Mouse (Mus musculus): ENCODE results near the gene Armh2. TPM values are rescaled to one million over a fixed set of nuclear protein-coding genes. Genes with fewer than 3 reads are reported as not detected.

The Armh2 gene
- not detected in 2 replicates for polyA plus RNA-seq (2012; rRNA removed)

DNA sequence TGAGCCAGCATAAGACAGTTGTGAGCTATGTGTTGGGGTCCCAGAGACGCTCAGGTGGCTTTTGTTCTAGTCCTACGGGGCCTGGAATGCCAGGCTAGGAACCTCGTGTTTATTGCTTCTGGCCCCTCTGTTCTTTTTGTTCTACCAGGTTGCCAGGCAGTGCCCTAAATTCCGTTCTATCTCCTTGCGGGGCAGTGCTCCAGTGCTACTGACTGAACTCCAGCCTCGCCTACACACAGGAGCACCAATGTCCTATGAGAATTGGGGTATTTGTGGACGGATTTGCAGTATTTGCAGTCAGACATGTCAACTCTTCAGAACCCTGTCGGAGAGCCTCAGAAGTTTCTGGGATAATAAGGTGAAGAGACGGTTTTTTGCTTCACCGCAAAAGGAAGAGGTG is at the start of gene Armh2:
Gene Armh2 (plus strand): TSS at position 205 of the 400 bp plus-strand sequence.
- WGBS: 93% methylated on average over 10 of the region's 10 CpGs
- no peaks in the 10 kb centered on the region for H3K4me1 ChIP-seq (replicated peaks; ENCODE audit: control insufficient read depth, insufficient read depth, low read length)

DNA sequence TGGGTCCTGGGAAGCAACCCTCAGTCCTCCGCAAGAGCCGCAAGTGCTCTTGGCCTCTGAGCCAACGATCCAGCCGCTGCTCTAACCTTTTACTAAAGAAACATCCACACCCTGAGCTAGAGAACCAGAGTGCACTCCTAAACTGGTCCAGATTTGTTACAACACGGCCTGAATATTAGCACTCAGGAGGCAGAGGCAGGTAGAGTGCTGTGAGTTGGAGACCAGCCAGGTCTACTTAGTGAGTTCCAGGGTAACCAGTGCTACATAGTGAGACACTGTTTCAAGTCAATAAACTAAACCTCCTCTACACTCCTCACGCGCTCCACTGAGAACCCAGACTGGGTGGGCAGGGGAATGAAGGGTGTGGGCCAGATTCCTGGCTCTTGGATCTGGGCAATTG is 47.7 kb upstream of the Armh2 start:
- Histone ChIP-seq H3K4me1 (replicated peaks; ENCODE audit: control insufficient read depth, insufficient read depth, low read length) (peaks cover 2% of the 10 kb centered on the region; the same call in 1 of the 2 replicates), H3K27me3 (ENCODE audit: control insufficient read depth, insufficient read depth, low read length) (no peaks in the 10 kb centered on the region), H3K36me3 (ENCODE audit: control insufficient read depth, insufficient read depth, low read length) (peaks cover 34% of the 10 kb centered on the region), H3K4me3 (ENCODE audit: control insufficient read depth, insufficient read depth, low read length) (no peak overlapping the region), H3K27ac (ENCODE audit: control insufficient read depth, insufficient read depth, low read length) (no peak overlapping the region)
- 99% methylated on average over 7 of the region's 7 CpGs for WGBS
- TF ChIP-seq CTCF (IDR thresholded peaks at IDR 0.05; ENCODE audit: borderline replicate concordance, control insufficient read depth, extremely low read depth, insufficient read depth, low read length, poor library complexity): no peak
- TF ChIP-seq POLR2A (IDR thresholded peaks at IDR 0.05; ENCODE audit: control insufficient read depth, extremely low read depth, insufficient read depth, low read length, poor library complexity): no peak
- DNase-seq: no peak

More for the DNA sequence above, at the start of gene Armh2:
- H3K4me3 ChIP-seq (ENCODE audit: control insufficient read depth, insufficient read depth, low read length): no peak within 1 kb of the TSS
- H3K36me3 ChIP-seq (ENCODE audit: control insufficient read depth, insufficient read depth, low read length): no peaks in the 10 kb centered on the region
- DNase-seq: no peak
- no peaks in the 10 kb centered on the region for H3K27me3 ChIP-seq (ENCODE audit: control insufficient read depth, insufficient read depth, low read length)
- H3K27ac ChIP-seq (ENCODE audit: control insufficient read depth, insufficient read depth, low read length): no peak within 1 kb of the TSS
- TF ChIP-seq CTCF (IDR thresholded peaks at IDR 0.05; ENCODE audit: borderline replicate concordance, control insufficient read depth, extremely low read depth, insufficient read depth, low read length, poor library complexity) (no peak), POLR2A (IDR thresholded peaks at IDR 0.05; ENCODE audit: control insufficient read depth, extremely low read depth, insufficient read depth, low read length, poor library complexity) (no peak)

GRCm38 (mm10) chr13:24698746-24699145 is 42.3 kb upstream of the Armh2 start:
- Histone ChIP-seq H3K4me3 (ENCODE audit: control insufficient read depth, insufficient read depth, low read length) (no peak overlapping the region), H3K27ac (ENCODE audit: control insufficient read depth, insufficient read depth, low read length) (no peak overlapping the region), H3K4me1 (replicated peaks; ENCODE audit: control insufficient read depth, insufficient read depth, low read length) (no peaks in the 10 kb centered on the region), H3K27me3 (ENCODE audit: control insufficient read depth, insufficient read depth, low read length) (no peaks in the 10 kb centered on the region), H3K36me3 (ENCODE audit: control insufficient read depth, insufficient read depth, low read length) (peaks cover 56% of the 10 kb centered on the region)
- whole genome bisulfite sequencing: 90% methylated on average over 4 of the region's 4 CpGs
- no peak for DNase-seq
- TF ChIP-seq POLR2A (IDR thresholded peaks at IDR 0.05; ENCODE audit: control insufficient read depth, extremely low read depth, insufficient read depth, low read length, poor library complexity) (no peak), CTCF (IDR thresholded peaks at IDR 0.05; ENCODE audit: borderline replicate concordance, control insufficient read depth, extremely low read depth, insufficient read depth, low read length, poor library complexity) (no peak)

GRCm38 (mm10) chr13:24702128-24702527 is 38.9 kb upstream of the Armh2 start:
- H3K27me3 ChIP-seq (ENCODE audit: control insufficient read depth, insufficient read depth, low read length): no peaks in the 10 kb centered on the region
- 97% methylated on average over 5 of the region's 5 CpGs for WGBS
- peaks cover 32% of the 10 kb centered on the region for H3K36me3 ChIP-seq (ENCODE audit: control insufficient read depth, insufficient read depth, low read length)
- TF ChIP-seq CTCF (IDR thresholded peaks at IDR 0.05; ENCODE audit: borderline replicate concordance, control insufficient read depth, extremely low read depth, insufficient read depth, low read length, poor library complexity): no peak
- TF ChIP-seq POLR2A (IDR thresholded peaks at IDR 0.05; ENCODE audit: control insufficient read depth, extremely low read depth, insufficient read depth, low read length, poor library complexity): no peak
- H3K27ac ChIP-seq (ENCODE audit: control insufficient read depth, insufficient read depth, low read length): no peak overlapping the region
- no peak for DNase-seq
- no peaks in the 10 kb centered on the region for H3K4me1 ChIP-seq (replicated peaks; ENCODE audit: control insufficient read depth, insufficient read depth, low read length)
- H3K4me3 ChIP-seq (ENCODE audit: control insufficient read depth, insufficient read depth, low read length): no peak overlapping the region

DNA sequence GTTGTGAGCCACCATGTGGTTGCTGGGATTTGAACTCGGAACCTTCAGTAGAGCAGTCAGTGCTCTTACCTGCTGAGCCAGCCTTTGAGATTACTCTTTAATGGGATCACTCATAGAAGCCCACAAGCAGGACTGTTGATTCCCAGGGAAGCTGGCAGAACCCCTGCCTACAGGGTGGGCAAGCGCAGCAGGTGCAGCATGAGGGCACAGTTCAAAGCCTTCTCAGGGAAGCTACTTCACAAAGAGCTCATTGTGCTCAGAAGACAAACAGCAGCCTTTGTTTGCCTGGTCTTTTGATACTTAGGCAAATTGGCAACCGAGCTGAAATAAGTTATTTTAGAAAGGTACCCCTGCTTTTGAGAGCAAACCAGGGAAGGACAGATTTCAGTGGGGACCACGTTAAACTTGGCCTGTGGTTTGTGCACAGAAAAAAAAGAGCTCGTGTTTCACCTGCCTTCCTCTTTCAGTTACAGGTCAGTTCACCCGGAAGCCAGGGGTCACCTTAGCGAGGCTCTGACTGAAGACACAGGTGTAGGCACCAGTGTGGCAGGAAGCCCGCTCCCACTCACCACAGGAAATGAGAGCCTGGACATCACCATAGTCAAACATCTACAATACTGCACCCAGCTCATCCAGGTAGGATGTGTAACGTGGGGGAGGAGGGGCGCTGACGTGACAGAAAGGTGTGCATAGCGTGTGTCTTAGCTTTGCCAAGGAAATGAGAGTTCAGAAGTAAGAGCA is 31.2 kb upstream of the Armh2 start:
- TF ChIP-seq POLR2A (IDR thresholded peaks at IDR 0.05; ENCODE audit: control insufficient read depth, extremely low read depth, insufficient read depth, low read length, poor library complexity) (no peak), CTCF (IDR thresholded peaks at IDR 0.05; ENCODE audit: borderline replicate concordance, control insufficient read depth, extremely low read depth, insufficient read depth, low read length, poor library complexity) (no peak)
- peak overlapping the region; percentile 84 for H3K27ac ChIP-seq (ENCODE audit: control insufficient read depth, insufficient read depth, low read length)
- no peaks in the 10 kb centered on the region for H3K27me3 ChIP-seq (ENCODE audit: control insufficient read depth, insufficient read depth, low read length)
- 37% methylated on average over 12 of the region's 12 CpGs for WGBS
- H3K4me1 ChIP-seq (replicated peaks; ENCODE audit: control insufficient read depth, insufficient read depth, low read length): peaks cover 17% of the 10 kb centered on the region
- H3K36me3 ChIP-seq (ENCODE audit: control insufficient read depth, insufficient read depth, low read length): peaks cover 6% of the 10 kb centered on the region; the same call in 1 of the 2 replicates
- peak; percentile 41 for DNase-seq
- no peak overlapping the region; the same call in 1 of the 2 replicates for H3K4me3 ChIP-seq (ENCODE audit: control insufficient read depth, insufficient read depth, low read length)

DNA sequence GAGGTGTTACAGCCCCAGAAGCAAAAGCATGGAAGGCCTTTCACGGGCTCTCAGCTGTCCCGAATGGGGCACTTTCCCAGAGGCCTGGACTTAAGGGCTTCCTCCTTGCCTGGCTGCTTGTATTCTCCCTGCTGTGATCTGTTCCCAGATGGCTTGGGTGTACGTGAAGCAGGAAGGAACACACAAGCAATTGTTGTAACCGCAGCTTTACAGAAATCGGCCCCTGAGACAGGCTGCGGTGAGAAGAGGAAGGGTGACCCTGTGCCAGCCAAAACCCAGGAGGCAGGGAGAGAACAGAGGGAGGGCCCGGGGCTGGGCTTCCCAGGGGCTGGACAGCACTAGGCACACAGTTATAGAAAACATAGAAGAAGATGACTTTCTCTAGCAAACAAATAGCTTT is 30.1 kb upstream of the Armh2 start:
- peak; percentile 15 for DNase-seq

More for the DNA sequence above, 30.1 kb upstream of the Armh2 start:
- WGBS: 17% methylated on average over 7 of the region's 7 CpGs
- Histone ChIP-seq H3K4me3 (ENCODE audit: control insufficient read depth, insufficient read depth, low read length) (no peak overlapping the region), H3K27ac (ENCODE audit: control insufficient read depth, insufficient read depth, low read length) (peak overlapping the region; percentile 25), H3K4me1 (replicated peaks; ENCODE audit: control insufficient read depth, insufficient read depth, low read length) (peaks cover 17% of the 10 kb centered on the region), H3K36me3 (ENCODE audit: control insufficient read depth, insufficient read depth, low read length) (peaks cover 16% of the 10 kb centered on the region), H3K27me3 (ENCODE audit: control insufficient read depth, insufficient read depth, low read length) (no peaks in the 10 kb centered on the region)
- no peak for TF ChIP-seq CTCF (IDR thresholded peaks at IDR 0.05; ENCODE audit: borderline replicate concordance, control insufficient read depth, extremely low read depth, insufficient read depth, low read length, poor library complexity)
- no peak for TF ChIP-seq POLR2A (IDR thresholded peaks at IDR 0.05; ENCODE audit: control insufficient read depth, extremely low read depth, insufficient read depth, low read length, poor library complexity)

Measured in thymus, adult 2 months (tissue).